Mouse (Mus musculus) thymus, adult 2 months (tissue): ENCODE results near the gene Stoml1. TPM values are rescaled to one million over a fixed set of nuclear protein-coding genes. Genes with fewer than 3 reads are reported as not detected.

Experiments used
- DNase-seq: peaks from one replicate; pipeline ENCODE4 v3.0.0; 2021
- H3K27ac ChIP-seq: fragments of 200-500 bp; 2 replicates; pipeline ENCODE4 v1.5.1; 2012; ENCODE audit warnings: low read length, control low read depth; ENCODE audit not compliant: control insufficient read depth, insufficient read depth
- H3K27me3 ChIP-seq: fragments of 200-500 bp; 2 replicates; pipeline ENCODE4 v1.6.1; 2012; ENCODE audit warnings: mild to moderate bottlenecking, low read length, moderate library complexity, mixed read lengths; ENCODE audit not compliant: control insufficient read depth, insufficient read depth
- H3K36me3 ChIP-seq: fragments of 200-500 bp; 2 replicates; pipeline ENCODE4 v1.6.1; 2012; ENCODE audit warnings: mild to moderate bottlenecking, low read length, moderate library complexity; ENCODE audit not compliant: control insufficient read depth, insufficient read depth
- H3K4me1 ChIP-seq: fragments of 200-500 bp; replicated peaks from 2 replicates; pipeline ENCODE4 v1.6.1; 2012; ENCODE audit warnings: low read length; ENCODE audit not compliant: control insufficient read depth, insufficient read depth
- H3K4me3 ChIP-seq: fragments of 200-500 bp; 2 replicates; pipeline ENCODE4 v1.5.1; 2012; ENCODE audit warnings: mild to moderate bottlenecking, low read length, control low read depth, moderate library complexity; ENCODE audit not compliant: control insufficient read depth, insufficient read depth
- CTCF ChIP-seq: fragments of 200-500 bp; IDR thresholded peaks from 2 replicates; pipeline ENCODE4 v1.5.1; 2012; ENCODE audit warnings: mild to moderate bottlenecking, control low read depth, low read length, moderate library complexity, borderline replicate concordance; ENCODE audit not compliant: control insufficient read depth, poor library complexity, insufficient read depth; ENCODE audit errors: extremely low read depth
- POLR2A ChIP-seq: fragments of 200-500 bp; IDR thresholded peaks from 2 replicates; pipeline ENCODE4 v1.6.1; 2012; ENCODE audit warnings: mild to moderate bottlenecking, low read length, control low read depth, moderate library complexity; ENCODE audit not compliant: control insufficient read depth, poor library complexity, insufficient read depth; ENCODE audit errors: extremely low read depth
- WGBS: fragments of 180-500 bp; shearing (Covaris S2); methylation state at CpG from one replicate; pipeline ENCODE4 v1.1.7; 2018; 5-methylcytosine and 5-hydroxymethylcytosine counted together
- polyA plus RNA-seq: library from polyadenylated mRNA; depleted of rRNA; stranded (reverse); fragments of >200 nt; gene quantifications from 2 replicates; pipeline ENCODE4 v1.2.3, GENCODE M21; 2012

The Stoml1 gene
- polyA plus RNA-seq, 1 experiment = 71.5 TPM

- Histone ChIP-seq H3K36me3 (no peaks in the 10 kb centered on the region), H3K27me3 (no peaks in the 10 kb centered on the region), H3K4me3 (no peak overlapping the region), H3K27ac (peak overlapping the region; percentile 60), H3K4me1 (peaks cover 23% of the 10 kb centered on the region)
- DNase-seq = no peak
- WGBS = 6% methylated on average over 8 of the region's 8 CpGs
- no peak for TF ChIP-seq CTCF
- no peak for TF ChIP-seq POLR2A
These were observed 22.3 kb downstream of the Stoml1 start for GRCm38 (mm10) chr9:58275115-58275774.

GRCm38 (mm10) chr9:58275797-58276196, 22.8 kb downstream of the Stoml1 start:
- Histone ChIP-seq H3K4me1 (peaks cover 22% of the 10 kb centered on the region), H3K4me3 (no peak overlapping the region), H3K27ac (peak overlapping the region; percentile 60), H3K36me3 (no peaks in the 10 kb centered on the region), H3K27me3 (no peaks in the 10 kb centered on the region)
- whole genome bisulfite sequencing = 5% methylated on average over 3 of the region's 3 CpGs
- TF ChIP-seq CTCF (no peak), POLR2A (no peak)
- no peak for DNase-seq

DNA sequence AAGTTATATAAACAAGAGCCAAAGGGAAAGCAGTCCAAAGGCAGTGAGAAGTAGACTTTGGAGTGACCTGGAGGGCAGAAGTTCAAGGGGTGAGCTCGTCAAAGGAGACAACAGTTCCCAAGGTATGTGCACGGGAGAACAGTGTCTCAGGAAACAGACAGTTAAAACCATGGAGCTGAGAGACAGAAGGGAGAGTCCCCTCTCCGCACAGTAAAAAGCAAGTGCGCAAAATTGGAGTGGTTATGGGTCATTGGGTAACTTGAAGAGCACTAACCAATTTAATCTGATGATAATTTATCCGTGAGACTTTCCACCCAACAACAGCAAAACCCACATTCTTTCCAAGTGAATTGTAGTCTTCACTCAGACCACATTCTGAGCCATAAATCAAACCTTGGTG, 23.4 kb downstream of the Stoml1 start:
- H3K27me3 ChIP-seq = no peaks in the 10 kb centered on the region
- no peaks in the 10 kb centered on the region for H3K36me3 ChIP-seq
- no peak overlapping the region for H3K27ac ChIP-seq
- H3K4me1 ChIP-seq = peaks cover 19% of the 10 kb centered on the region
- WGBS = 71% methylated on average over 5 of the region's 5 CpGs
- no peak overlapping the region for H3K4me3 ChIP-seq
- DNase-seq = no peak
- TF ChIP-seq CTCF (no peak), POLR2A (no peak)

DNA sequence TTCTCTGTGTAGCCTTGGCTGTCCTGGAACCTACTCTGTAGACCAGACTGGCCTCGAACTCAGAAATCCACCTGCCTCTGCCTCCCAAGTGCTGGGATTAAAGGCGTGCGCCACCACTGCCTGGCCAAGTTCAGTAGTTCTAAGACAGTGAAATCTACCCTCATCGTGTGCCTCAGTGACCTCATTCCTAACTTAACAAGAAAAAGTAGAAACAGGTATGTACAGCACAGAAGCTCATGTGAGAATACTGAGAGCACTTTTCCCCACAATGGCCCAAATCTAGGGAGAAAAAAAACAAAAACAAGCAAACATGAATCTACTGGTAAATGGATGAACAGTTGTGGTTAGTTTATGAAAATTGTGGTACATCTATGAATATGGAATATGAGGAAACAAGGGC, 25.3 kb downstream of the Stoml1 start:
- H3K36me3 ChIP-seq = no peaks in the 10 kb centered on the region
- H3K4me1 ChIP-seq = peaks cover 17% of the 10 kb centered on the region
- no peaks in the 10 kb centered on the region for H3K27me3 ChIP-seq
- DNase-seq = no peak
- no peak overlapping the region for H3K27ac ChIP-seq
- 93% methylated on average over 4 of the region's 4 CpGs for WGBS
- H3K4me3 ChIP-seq = no peak overlapping the region
- TF ChIP-seq POLR2A (no peak), CTCF (no peak)

DNA sequence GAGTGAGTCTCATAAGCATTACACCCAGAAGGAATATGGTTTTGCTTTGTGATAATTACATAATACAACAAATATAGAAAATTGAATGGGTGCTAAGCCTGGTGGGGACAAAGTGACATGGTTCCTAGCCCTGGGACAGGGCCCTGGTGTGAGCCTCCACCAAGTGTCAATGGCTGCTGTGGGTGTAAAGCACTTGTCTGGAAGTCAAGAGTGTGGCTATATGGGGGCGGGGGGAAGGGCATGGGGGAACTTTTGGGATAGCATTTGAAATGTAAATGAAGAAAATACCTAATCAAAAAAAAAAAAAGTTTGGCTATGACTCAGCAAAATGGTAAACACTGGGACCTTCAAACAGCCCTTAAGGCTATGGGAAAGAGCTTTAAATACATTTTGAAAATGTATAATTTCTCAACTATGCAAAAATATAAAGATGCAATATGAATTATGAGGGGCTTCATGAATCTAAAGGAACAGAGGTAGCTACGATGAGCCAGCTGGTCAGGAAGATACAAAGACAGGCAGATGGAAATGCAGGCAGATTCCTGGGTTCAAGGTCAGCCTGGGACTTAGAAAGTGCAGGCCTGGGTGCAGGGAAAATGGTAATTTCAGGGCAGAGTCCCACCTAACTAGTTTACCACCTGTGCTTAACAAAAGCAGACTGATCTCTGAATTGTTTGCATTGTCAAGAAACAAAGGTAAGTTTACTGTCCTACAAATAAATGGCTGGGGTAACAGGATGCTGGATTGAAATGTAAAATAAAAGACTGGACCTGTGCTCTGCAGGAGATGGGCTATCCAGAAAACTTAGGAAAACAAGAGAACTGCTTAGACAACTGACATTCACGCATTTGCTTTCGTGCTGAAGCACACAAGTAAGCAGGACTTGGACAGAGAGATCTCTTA, 26.1 kb downstream of the Stoml1 start:
- TF ChIP-seq CTCF (no peak), POLR2A (no peak)
- Histone ChIP-seq H3K27ac (no peak overlapping the region), H3K4me3 (no peak overlapping the region), H3K27me3 (no peaks in the 10 kb centered on the region), H3K4me1 (peaks cover 17% of the 10 kb centered on the region), H3K36me3 (no peaks in the 10 kb centered on the region)
- no peak for DNase-seq
- 92% methylated on average over 4 of the region's 4 CpGs for WGBS

DNA sequence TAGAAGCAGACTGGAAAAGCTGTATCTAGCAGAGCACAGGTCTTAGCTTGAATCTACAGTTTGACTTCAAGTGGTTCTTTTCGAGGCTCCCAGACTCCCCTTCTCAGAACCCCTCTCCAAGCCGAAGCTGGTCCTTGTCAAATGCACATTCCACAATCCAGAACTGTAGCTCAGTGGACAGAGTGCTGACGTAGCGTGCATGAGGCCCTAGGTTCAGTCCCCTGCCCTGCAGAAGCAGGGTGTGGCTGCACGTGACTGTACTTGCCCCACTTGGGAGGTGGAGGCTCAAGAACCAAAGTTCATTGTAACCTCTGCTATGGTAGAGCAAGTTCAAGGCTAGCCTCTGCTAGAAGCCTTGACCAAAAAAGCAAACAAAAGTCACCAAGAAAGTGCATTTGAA, 26.8 kb downstream of the Stoml1 start:
- Histone ChIP-seq H3K27me3 (no peaks in the 10 kb centered on the region), H3K4me1 (peaks cover 14% of the 10 kb centered on the region), H3K36me3 (no peaks in the 10 kb centered on the region), H3K4me3 (no peak overlapping the region), H3K27ac (no peak overlapping the region)
- WGBS = 85% methylated on average over 5 of the region's 5 CpGs
- no peak for TF ChIP-seq CTCF
- TF ChIP-seq POLR2A = no peak
- DNase-seq = no peak
